In the genomic region with DNA sequence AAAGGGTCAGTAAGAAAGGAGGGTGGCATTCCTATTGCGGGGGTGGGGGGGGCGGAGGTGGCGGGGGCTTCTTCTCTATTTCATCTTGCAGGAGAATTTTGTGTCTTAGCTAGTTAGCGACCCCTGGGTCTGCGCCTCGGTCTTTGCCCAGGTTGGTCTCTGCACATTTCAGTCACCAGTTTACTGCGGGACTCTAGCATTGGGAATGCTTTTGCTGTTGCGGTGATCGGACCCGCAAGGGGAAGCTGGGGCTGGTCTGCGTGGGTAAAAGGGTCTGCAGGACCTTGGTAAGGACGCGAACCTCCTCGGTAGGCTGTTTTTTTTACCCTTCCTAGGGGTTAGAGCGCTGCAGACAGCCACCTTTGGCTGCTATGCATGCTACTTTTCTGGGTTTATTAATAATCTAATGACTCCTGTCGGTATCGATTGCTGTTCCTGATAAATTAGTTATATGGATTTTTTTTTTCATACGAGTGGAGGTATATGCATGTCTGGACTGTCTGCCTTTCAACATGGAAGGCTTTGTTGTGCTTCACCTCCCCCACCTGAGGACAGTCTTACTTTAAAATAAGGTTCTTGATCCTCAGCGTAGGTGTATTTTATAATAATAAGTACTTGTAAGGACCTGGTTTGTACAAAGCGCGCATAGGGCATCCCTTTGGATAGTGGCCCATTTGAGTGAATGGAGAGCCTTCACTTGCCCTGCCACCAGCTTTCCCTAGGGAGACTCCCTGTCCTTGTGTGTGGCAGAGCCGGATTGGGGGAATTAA, we compare ENCODE assay signal across 8 mouse cellular contexts. TPM values are rescaled to one million over a fixed set of nuclear protein-coding genes. Genes with fewer than 3 reads are reported as not detected.
A peak's percentile ranks its signal among the peaks of the same experiment; 100 is the strongest.
DNase-seq lines count a peak whose midpoint lies in the region; ATAC-seq lines count a peak whose summit lies in the region.

No protein-coding gene starts in this region.

- H3K4me2 ChIP-seq in lung, embryonic 15.5 days, result peak overlapping the region; percentile 76
- peak overlapping the region; percentile 91 for H3K4me2 ChIP-seq in forebrain, embryonic 16.5 days (ENCODE audit: low read length)
- peak overlapping the region; percentile 96 for H3K4me2 ChIP-seq in neural tube, embryonic 12.5 days (replicated peaks)

- H3K36me3 ChIP-seq in lung, embryonic 15.5 days, result no peaks in the 10 kb centered on the region
- no peaks in the 10 kb centered on the region for H3K36me3 ChIP-seq in forebrain, embryonic 16.5 days (ENCODE audit: control insufficient read depth, insufficient read depth)
- no peaks in the 10 kb centered on the region for H3K36me3 ChIP-seq in neural tube, embryonic 12.5 days

- no peaks in the 10 kb centered on the region for H3K9me3 ChIP-seq in lung, embryonic 15.5 days
- no peaks in the 10 kb centered on the region for H3K9me3 ChIP-seq in forebrain, embryonic 16.5 days (ENCODE audit: control insufficient read depth, low read length)
- no peaks in the 10 kb centered on the region for H3K9me3 ChIP-seq in neural tube, embryonic 12.5 days

- peaks cover 20% of the 10 kb centered on the region for H3K4me1 ChIP-seq in lung, embryonic 15.5 days
- peaks cover 6% of the 10 kb centered on the region for H3K4me1 ChIP-seq in forebrain, embryonic 16.5 days (replicated peaks; ENCODE audit: control insufficient read depth, insufficient read depth, low read length)
- H3K4me1 ChIP-seq in neural tube, embryonic 12.5 days, result 0 out of 2 replicates have a peak, but pooled peaks cover 3% of the 10 kb centered on the region

- H3K9ac ChIP-seq in lung, embryonic 15.5 days, result peak overlapping the region; percentile 88
- peak overlapping the region; percentile 97 for H3K9ac ChIP-seq in forebrain, embryonic 16.5 days (replicated peaks; ENCODE audit: low read depth, low read length)
- H3K9ac ChIP-seq in neural tube, embryonic 12.5 days, result peak overlapping the region; percentile 96

- no peak for ATAC-seq in lung, embryonic 15.5 days (ENCODE audit: borderline replicate concordance, extremely low read depth, low FRiP score, low TSS enrichment)
- ATAC-seq in forebrain, embryonic 16.5 days, result no peak
- no peak for ATAC-seq in neural tube, embryonic 12.5 days (ENCODE audit: low FRiP score, low read depth)

- 6% methylated on average over 22 of the region's 22 CpGs for WGBS in lung, embryonic 15.5 days
- 7% methylated on average over 22 of the region's 22 CpGs for WGBS in forebrain, embryonic 16.5 days
- 8% methylated on average over 22 of the region's 22 CpGs for WGBS in neural tube, embryonic 12.5 days

- no peaks in the 10 kb centered on the region for H3K27me3 ChIP-seq in lung, embryonic 15.5 days
- no peaks in the 10 kb centered on the region for H3K27me3 ChIP-seq in forebrain, embryonic 16.5 days (replicated peaks; ENCODE audit: control insufficient read depth, insufficient read depth, low read length)
- no peaks in the 10 kb centered on the region for H3K27me3 ChIP-seq in neural tube, embryonic 12.5 days (replicated peaks)

- H3K27ac ChIP-seq in lung, embryonic 15.5 days, result peak overlapping the region; percentile 99
- no peak overlapping the region for H3K27ac ChIP-seq in forebrain, embryonic 16.5 days (ENCODE audit: low read length)
- H3K27ac ChIP-seq in neural tube, embryonic 12.5 days, result peak overlapping the region; percentile 98; the same call in 1 of the 2 replicates

- H3K4me3 ChIP-seq in lung, embryonic 15.5 days, result peak overlapping the region; percentile 92
- peak overlapping the region; percentile 82 for H3K4me3 ChIP-seq in forebrain, embryonic 16.5 days (replicated peaks; ENCODE audit: low read length)
- peak overlapping the region; percentile 97 for H3K4me3 ChIP-seq in neural tube, embryonic 12.5 days

- DNase-seq in lung, adult 18-20 months, result no peak
- DNase-seq in adrenal gland, postnatal 14 days, result peak; percentile 45
- peak; percentile 14 to 28 for DNase-seq in kidney, postnatal 36 days
- DNase-seq in frontal cortex, adult 2 months (ENCODE audit: extremely low spot score in 1 of 2, low spot score in 1 of 2), result no peak
- DNase-seq in layer of hippocampus, adult 8-10 months (ENCODE audit: low spot score in 2 of 2), result no peak

RNA-seq across cellular contexts. Expression of a gene that starts 2.0 kb away (rescaled TPM):
- polyA plus RNA-seq in lung, embryonic 15.5 days (2015; fragmentation: Nextera tagmentation; extraction: Ambion mirVana), result 181 and 199 TPM in 2 replicates
- 56.0 and 62.0 TPM in 2 replicates for total RNA-seq in adrenal gland, postnatal 14 days (2021)
- 193 and 200 TPM in 2 replicates for polyA plus RNA-seq in forebrain, embryonic 16.5 days (2015; fragmentation: Nextera tagmentation; extraction: Ambion mirVana)
- polyA plus RNA-seq in neural tube, embryonic 12.5 days (2016; fragmentation: Nextera tagmentation; extraction: Ambion mirVana), result 194 and 225 TPM in 2 replicates
- polyA plus RNA-seq in frontal cortex, adult 2 months (2012; rRNA removed), result 352 and 359 TPM in 2 replicates
- 100 to 1,000 TPM; 803 to 978 (median 924) TPM for total RNA-seq in layer of hippocampus, adult 8-10 months (2022)

Comparison
In these comparisons a context has a peak if more than half of its experiments do, and no peak if none do; other contexts are left out.
1. DNase-seq: peak in adrenal gland, postnatal 14 days (single experiment) and kidney, postnatal 36 days (2 of 2); none in lung, adult 18-20 months (0 of 2), frontal cortex, adult 2 months (0 of 2) and layer of hippocampus, adult 8-10 months (0 of 2).
2. Peak in every context shown above with its lines, with median percentiles within 50 percentile points of each other: H3K4me2 ChIP-seq, H3K4me3 ChIP-seq and H3K9ac ChIP-seq.